Mouse (Mus musculus) ZHBTc4 (cell line): ENCODE measurements at regions not wholly inside any gene's neighbourhood (a gene's known extent, or its start where the extent isn't known, plus 50 kb on each side); places are given as distances from the start of the nearest gene placed in this dataset.

Experiments
- DNase-seq: peaks from one replicate; pipeline ENCODE4 v3.0.0-alpha.2; 2011; ENCODE audit warnings: low read depth, low spot score

GRCm38 (mm10) chr10:62055408-62055807 lies 76.5 kb upstream of the Col13a1 start:
- peak; percentile 71 for DNase-seq

- DNase-seq: no peak
Observed at GRCm38 (mm10) chr10:62049782-62050192, 70.9 kb upstream of the Col13a1 start.

- DNase-seq: no peak
Observed at GRCm38 (mm10) chr10:62044408-62044807, 65.5 kb upstream of the Col13a1 start.

GRCm38 (mm10) chr10:62039915-62040314 lies 61.0 kb upstream of the Col13a1 start:
- DNase-seq: no peak

- DNase-seq: no peak
Observed at GRCm38 (mm10) chr10:62038656-62039055, 59.7 kb upstream of the Col13a1 start.

- peak; percentile 65 for DNase-seq
Observed at GRCm38 (mm10) chr10:62037402-62038199, 58.7 kb upstream of the Col13a1 start.

- peak; percentile 87 for DNase-seq
Observed at GRCm38 (mm10) chr10:62036815-62037214, 57.9 kb upstream of the Col13a1 start.

GRCm38 (mm10) chr10:62034291-62034690 lies 55.4 kb upstream of the Col13a1 start:
- no peak for DNase-seq

GRCm38 (mm10) chr10:62033748-62034147 lies 54.8 kb upstream of the Col13a1 start:
- DNase-seq: peak; percentile 82

- DNase-seq: peak; percentile 77
Observed at GRCm38 (mm10) chr10:62031986-62032385, 53.1 kb upstream of the Col13a1 start.

GRCm38 (mm10) chr10:62029271-62029670 lies 50.4 kb upstream of the Col13a1 start:
- peak; percentile 80 for DNase-seq
